Mouse (Mus musculus) neural tube, embryonic 12.5 days (tissue): ENCODE results near the gene Wdr45b. TPM values are rescaled to one million over a fixed set of nuclear protein-coding genes. Genes with fewer than 3 reads are reported as not detected.
"Not testable (repeated sequence)": the region's sequence is repeated elsewhere in the genome, so short reads cannot be mapped to it uniquely, and the experiment has no call there.

ENCODE experiments used
- ATAC-seq: fragments of 200-750 bp; cut with Nextera tagmentation; 2 replicates; pipeline ENCODE4 v1.8.0; 2017; ENCODE audit warnings: low read depth, mild to moderate bottlenecking, moderate TSS enrichment, moderate library complexity; ENCODE audit not compliant: low FRiP score
- H3K27ac ChIP-seq: fragments of 300-500 bp; sonication (generic); 2 replicates; pipeline ENCODE4 v1.5.1; 2016
- H3K27me3 ChIP-seq: fragments of 300-500 bp; sonication (generic); replicated peaks from 2 replicates; pipeline ENCODE4 v1.6.1; 2016; ENCODE audit warnings: mild to moderate bottlenecking
- H3K36me3 ChIP-seq: fragments of 300-500 bp; sonication (generic); 2 replicates; pipeline ENCODE4 v1.6.1; 2016; ENCODE audit warnings: mild to moderate bottlenecking
- H3K4me1 ChIP-seq: fragments of 300-500 bp; sonication (generic); 2 replicates; pipeline ENCODE4 v1.6.1; 2016
- H3K4me2 ChIP-seq: fragments of 300-500 bp; sonication (generic); replicated peaks from 2 replicates; pipeline ENCODE4 v1.6.1; 2016; ENCODE audit warnings: mild to moderate bottlenecking
- H3K4me3 ChIP-seq: fragments of 300-500 bp; sonication (generic); 2 replicates; pipeline ENCODE4 v1.5.1; 2016
- H3K9ac ChIP-seq: fragments of 300-500 bp; sonication (generic); 2 replicates; pipeline ENCODE4 v1.6.1; 2016; ENCODE audit warnings: mild to moderate bottlenecking
- H3K9me3 ChIP-seq: fragments of 300-500 bp; sonication (generic); 2 replicates; pipeline ENCODE4 v1.6.1; 2016; ENCODE audit warnings: mild to moderate bottlenecking
- WGBS: fragments of 180-500 bp; shearing (Covaris S2); methylation state at CpG from one replicate; pipeline ENCODE4 v1.1.7; 2016; 5-methylcytosine and 5-hydroxymethylcytosine counted together
- microRNA-seq: library from miRNA; unstranded; fragments of <30 nt; microRNA quantifications from one replicate; pipeline ENCODE4, GENCODE M21; 2017
- polyA plus RNA-seq: library from polyadenylated mRNA; unstranded; fragments of >200 nt; fragmentation: Nextera tagmentation; extraction: Ambion mirVana; gene quantifications from 2 replicates; pipeline ENCODE4 v1.2.1, GENCODE M21; 2016

Wdr45b gene
- polyA plus RNA-seq, 1 experiment from 2014 or later, result 88.8 TPM

DNA sequence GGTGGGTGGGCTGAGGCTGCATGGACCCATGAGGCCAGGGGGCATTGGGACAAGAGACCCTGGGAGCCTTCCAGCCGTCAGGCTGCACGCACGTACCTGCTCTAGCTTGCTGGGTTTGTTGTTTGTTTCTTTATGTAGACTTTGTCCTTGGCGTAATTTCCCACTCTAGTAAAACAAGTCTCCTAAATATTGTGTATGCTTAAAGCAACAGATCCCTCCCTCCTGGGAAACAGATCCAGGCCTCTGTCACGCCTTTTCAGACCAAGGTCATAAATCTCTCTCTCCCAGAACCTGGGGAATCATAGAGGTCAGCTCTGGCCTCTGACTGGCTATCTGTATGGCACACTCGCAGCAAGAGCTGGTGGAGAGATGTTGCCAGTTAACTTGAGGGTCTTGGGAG, 46.5 kb downstream of the Wdr45b start:
- H3K4me2 ChIP-seq, H3K4me1 ChIP-seq, H3K27ac ChIP-seq, ATAC-seq, H3K9ac ChIP-seq, H3K4me3 ChIP-seq, H3K27me3 ChIP-seq: not testable (repeated sequence)
- WGBS, result 87% methylated on average over 6 of the region's 6 CpGs
- peaks cover 11% of the 10 kb centered on the region; the same call in 1 of the 2 replicates for H3K9me3 ChIP-seq
- H3K36me3 ChIP-seq, result peaks cover 74% of the 10 kb centered on the region

- no peaks in the 10 kb centered on the region for H3K4me1 ChIP-seq
- H3K9me3 ChIP-seq, result peaks cover 11% of the 10 kb centered on the region; the same call in 1 of the 2 replicates
These were observed 47.6 kb downstream of the Wdr45b start for GRCm38 (mm10) chr11:121306608-121307007.

GRCm38 (mm10) chr11:121305371-121305770, 48.9 kb downstream of the Wdr45b start:
- Histone ChIP-seq H3K4me3 (no peak overlapping the region), H3K36me3 (peaks cover 91% of the 10 kb centered on the region), H3K27ac (no peak overlapping the region), H3K27me3 (no peaks in the 10 kb centered on the region), H3K9me3 (peaks cover 6% of the 10 kb centered on the region; the same call in 1 of the 2 replicates), H3K4me2 (no peak overlapping the region), H3K9ac (no peak overlapping the region), H3K4me1 (no peaks in the 10 kb centered on the region)
- 90% methylated on average over 6 of the region's 6 CpGs for WGBS
- ATAC-seq, result no peak

More at GRCm38 (mm10) chr11:121306608-121307007, 47.6 kb downstream of the Wdr45b start:
- Histone ChIP-seq H3K27me3 (no peaks in the 10 kb centered on the region), H3K9ac (no peak overlapping the region), H3K4me2 (no peak overlapping the region), H3K4me3 (no peak overlapping the region), H3K36me3 (peaks cover 85% of the 10 kb centered on the region), H3K27ac (no peak overlapping the region)
- 96% methylated on average over 8 of the region's 8 CpGs for WGBS
- no peak for ATAC-seq

GRCm38 (mm10) chr11:121300265-121300664, 54.0 kb downstream of the Wdr45b start:
- H3K27me3 ChIP-seq, result no peaks in the 10 kb centered on the region
- ATAC-seq, result no peak
- H3K4me1 ChIP-seq, result no peaks in the 10 kb centered on the region
- 92% methylated on average over 9 of the region's 9 CpGs for WGBS
- H3K9ac ChIP-seq, result no peak overlapping the region
- no peak overlapping the region for H3K27ac ChIP-seq
- H3K36me3 ChIP-seq, result peaks cover 90% of the 10 kb centered on the region
- H3K4me3 ChIP-seq, result no peak overlapping the region
- H3K4me2 ChIP-seq, result no peak overlapping the region
- H3K9me3 ChIP-seq, result no peaks in the 10 kb centered on the region

DNA sequence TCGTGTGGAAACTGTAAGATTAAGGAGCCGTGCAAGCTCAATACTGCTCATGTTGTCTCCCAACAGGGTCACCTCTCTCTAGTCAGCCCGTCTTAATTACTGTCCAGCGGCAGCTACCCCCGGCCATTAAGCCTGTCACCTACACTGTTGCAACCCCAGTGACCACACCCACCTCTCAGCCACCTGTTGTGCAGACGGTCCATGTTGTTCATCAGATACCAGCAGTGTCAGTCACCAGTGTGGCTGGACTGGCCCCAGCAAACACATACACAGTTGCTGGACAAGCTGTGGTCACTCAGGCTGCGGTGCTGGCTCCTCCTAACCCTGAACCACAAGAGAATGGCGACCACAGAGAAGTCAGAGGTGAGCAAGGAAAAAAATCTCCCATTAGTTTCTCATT, 55.8 kb downstream of the Wdr45b start:
- WGBS, result 95% methylated on average over 8 of the region's 8 CpGs
- Histone ChIP-seq H3K4me1 (no peaks in the 10 kb centered on the region), H3K27ac (no peak overlapping the region), H3K4me2 (no peak overlapping the region), H3K36me3 (peaks cover 88% of the 10 kb centered on the region), H3K9ac (no peak overlapping the region), H3K9me3 (no peaks in the 10 kb centered on the region), H3K4me3 (no peak overlapping the region), H3K27me3 (no peaks in the 10 kb centered on the region)
- ATAC-seq, result no peak

GRCm38 (mm10) chr11:121294771-121295170, 59.5 kb downstream of the Wdr45b start:
- Histone ChIP-seq H3K4me2 (no peak overlapping the region), H3K4me3 (no peak overlapping the region), H3K4me1 (no peaks in the 10 kb centered on the region), H3K9ac (no peak overlapping the region), H3K9me3 (no peaks in the 10 kb centered on the region), H3K36me3 (peaks cover 84% of the 10 kb centered on the region), H3K27ac (no peak overlapping the region), H3K27me3 (no peaks in the 10 kb centered on the region)
- ATAC-seq, result no peak
- WGBS, result 96% methylated on average over 5 of the region's 5 CpGs

DNA sequence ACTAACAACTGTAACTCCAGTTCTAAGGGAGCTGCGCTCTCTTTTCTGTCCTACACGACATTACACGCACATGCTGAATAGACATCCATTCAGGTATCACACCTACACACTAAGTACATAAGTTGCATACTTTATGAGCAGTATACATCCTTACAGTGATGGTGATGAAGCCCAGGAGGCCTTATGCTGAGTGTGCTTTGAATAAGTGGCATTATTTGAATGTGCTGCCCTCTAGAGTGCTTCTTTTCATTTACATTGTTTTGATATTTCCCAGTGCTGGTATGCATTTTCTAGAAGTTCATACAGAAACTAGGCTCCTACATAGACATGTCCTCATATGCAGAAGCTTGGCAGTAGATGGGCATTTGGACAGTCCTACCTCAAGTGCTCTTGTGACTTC, 64.4 kb downstream of the Wdr45b start:
- no peak overlapping the region for H3K27ac ChIP-seq
- peaks cover 86% of the 10 kb centered on the region for H3K36me3 ChIP-seq
- 95% methylated on average over 3 of the region's 3 CpGs for WGBS
- no peak overlapping the region for H3K4me2 ChIP-seq
- H3K4me1 ChIP-seq, result no peaks in the 10 kb centered on the region
- no peak for ATAC-seq
- no peaks in the 10 kb centered on the region for H3K27me3 ChIP-seq
- no peaks in the 10 kb centered on the region for H3K9me3 ChIP-seq
- H3K4me3 ChIP-seq, result no peak overlapping the region
- H3K9ac ChIP-seq, result no peak overlapping the region

- H3K9ac ChIP-seq, result no peak overlapping the region
- H3K27ac ChIP-seq, result no peak overlapping the region
- no peaks in the 10 kb centered on the region for H3K9me3 ChIP-seq
- 91% methylated on average over 6 of the region's 6 CpGs for WGBS
- no peaks in the 10 kb centered on the region for H3K27me3 ChIP-seq
- H3K36me3 ChIP-seq, result peaks cover 30% of the 10 kb centered on the region
- no peak for ATAC-seq
- H3K4me1 ChIP-seq, result no peaks in the 10 kb centered on the region
- no peak overlapping the region for H3K4me3 ChIP-seq
- no peak overlapping the region for H3K4me2 ChIP-seq
These were observed 71.3 kb downstream of the Wdr45b start for GRCm38 (mm10) chr11:121282911-121283310.

- Histone ChIP-seq H3K4me3 (no peak overlapping the region), H3K9me3 (no peaks in the 10 kb centered on the region), H3K36me3 (peaks cover 8% of the 10 kb centered on the region), H3K27me3 (no peaks in the 10 kb centered on the region), H3K27ac (no peak overlapping the region), H3K4me1 (no peaks in the 10 kb centered on the region), H3K4me2 (no peak overlapping the region), H3K9ac (no peak overlapping the region)
- ATAC-seq, result no peak
- 91% methylated on average over 3 of the region's 3 CpGs for WGBS
These were observed 76.2 kb downstream of the Wdr45b start for GRCm38 (mm10) chr11:121278011-121278410.

DNA sequence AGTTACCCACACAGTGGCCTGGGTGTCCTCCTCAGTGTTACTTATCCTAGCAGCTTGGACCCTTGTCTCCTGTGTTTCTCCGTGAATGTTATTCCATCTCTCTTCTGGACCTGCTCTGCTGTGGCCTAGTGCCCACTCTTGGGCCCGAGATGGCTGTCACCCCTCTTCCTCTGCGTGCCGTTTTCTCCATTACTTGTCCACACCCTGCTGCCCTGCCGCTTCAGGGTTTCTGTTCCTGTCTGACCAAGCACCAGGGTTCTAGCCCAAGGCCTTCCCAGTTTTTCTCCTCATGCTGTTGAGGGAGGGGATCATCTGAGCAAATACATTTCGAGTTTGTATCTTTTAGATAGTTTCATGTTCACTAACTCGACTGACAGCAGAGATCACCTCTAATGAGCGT, 76.7 kb downstream of the Wdr45b start:
- no peaks in the 10 kb centered on the region for H3K9me3 ChIP-seq
- ATAC-seq, result no peak
- H3K36me3 ChIP-seq, result peaks cover 8% of the 10 kb centered on the region
- no peak overlapping the region for H3K4me2 ChIP-seq
- no peak overlapping the region for H3K27ac ChIP-seq
- no peak overlapping the region for H3K9ac ChIP-seq
- no peak overlapping the region for H3K4me3 ChIP-seq
- H3K27me3 ChIP-seq, result no peaks in the 10 kb centered on the region
- 94% methylated on average over 8 of the region's 8 CpGs for WGBS
- H3K4me1 ChIP-seq, result no peaks in the 10 kb centered on the region

Small RNA genes within 50 kb of the gene (microRNA-seq; reads per million reads assigned to microRNA genes)
- gene Mir7236, result not detected

Other genes starting within 250 kb of the Wdr45b start
- not detected in 2 replicates for gene Tex19.2, start 235.8 kb downstream of the Wdr45b start, polyA plus RNA-seq
- gene Tex19.1, start 208.3 kb downstream of the Wdr45b start, polyA plus RNA-seq, result not detected in 2 replicates
- 0.25 and 0.46 TPM in 2 replicates for gene Uts2r, start 194.2 kb downstream of the Wdr45b start, polyA plus RNA-seq
- 12.2 and 13.1 TPM in 2 replicates for gene Hexdc, start 150.0 kb downstream of the Wdr45b start, polyA plus RNA-seq
- 18.2 and 19.7 TPM in 2 replicates for gene Ogfod3, start 149.7 kb downstream of the Wdr45b start, polyA plus RNA-seq
- 41.2 and 42.1 TPM in 2 replicates for gene Cybc1, start 125.1 kb downstream of the Wdr45b start, polyA plus RNA-seq
- 90.2 and 96.2 TPM in 2 replicates for gene Narf, start 117.2 kb downstream of the Wdr45b start, polyA plus RNA-seq
- gene Foxk2, start 94.5 kb downstream of the Wdr45b start, polyA plus RNA-seq, result 15.2 and 15.3 TPM in 2 replicates
- 6.4 and 6.6 TPM in 2 replicates for gene Rab40b, start 33.8 kb upstream of the Wdr45b start, polyA plus RNA-seq
- 7.1 and 9.7 TPM in 2 replicates for gene Fn3krp, start 67.0 kb upstream of the Wdr45b start, polyA plus RNA-seq
- 2.3 and 3.1 TPM in 2 replicates for gene Fn3k, start 80.5 kb upstream of the Wdr45b start, polyA plus RNA-seq
- gene Tbcd, start 97.5 kb upstream of the Wdr45b start, polyA plus RNA-seq, result 63.1 and 65.3 TPM in 2 replicates
- 0.63 and 0.82 TPM in 2 replicates for gene Zfp750, start 164.9 kb upstream of the Wdr45b start, polyA plus RNA-seq